Mouse (Mus musculus) hematopoietic multipotent progenitor cell, adult 10-12 weeks (in vitro differentiated cells): ENCODE measurements around the gene Mthfd1l. TPM values are rescaled to one million over a fixed set of nuclear protein-coding genes. Genes with fewer than 3 reads are reported as not detected.

ENCODE experiments used
- polyA plus RNA-seq: library from polyadenylated mRNA; stranded (reverse); fragments of >175 nt; gene quantifications from 2 replicates; pipeline ENCODE4 v1.2.3, GENCODE M21; 2012; ENCODE audit warnings: low replicate concordance

Gene Mthfd1l
- 15.9 and 20.1 TPM in 2 replicates for polyA plus RNA-seq

DNA sequence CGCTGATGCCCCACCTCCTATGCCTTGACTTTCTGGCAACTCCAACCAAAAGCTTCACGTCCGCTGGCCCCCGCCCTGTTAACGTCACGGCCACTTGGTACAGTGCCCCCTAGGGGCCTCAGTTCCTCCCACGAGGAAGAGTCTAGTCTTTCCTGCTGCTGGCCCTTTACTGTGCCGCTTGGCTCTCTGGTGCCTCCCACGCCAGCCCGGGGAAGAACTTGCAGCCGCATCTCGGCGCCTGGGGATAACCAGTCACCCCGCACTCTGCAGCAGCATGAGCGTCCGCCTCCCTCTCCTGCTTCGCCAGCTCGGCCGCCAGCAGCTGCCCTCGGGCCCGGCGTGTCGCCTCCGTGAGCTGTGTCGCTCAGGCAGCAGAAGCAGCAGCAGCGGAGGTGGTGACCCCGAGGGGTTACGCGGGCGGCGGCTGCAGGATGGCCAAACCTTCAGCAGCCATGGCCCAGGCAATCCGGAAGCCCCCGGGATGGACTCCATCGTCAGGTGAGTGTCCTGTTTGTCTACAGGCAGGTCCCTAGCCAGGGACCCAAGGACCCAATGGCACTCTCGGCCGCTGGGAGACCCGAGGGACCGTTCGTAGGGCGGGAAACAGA lies at the start of gene Mthfd1l:
Gene Mthfd1l (plus strand): TSS at position 138 of the 608 bp plus-strand sequence.

Other genes starting within 250 kb of the Mthfd1l start
- gene Plekhg1, start 232.8 kb upstream of the Mthfd1l start, polyA plus RNA-seq, result 0.10 and 0.55 TPM in 2 replicates